Mouse (Mus musculus) bone marrow, adult 2 months (tissue): ENCODE data around the gene Nampt.

Source experiments
- CTCF ChIP-seq: fragments of 200-500 bp; IDR thresholded peaks from 2 replicates; pipeline ENCODE4 v1.5.1; 2011; ENCODE audit warnings: low read length, control low read depth; ENCODE audit not compliant: control insufficient read depth, insufficient read depth
- POLR2A ChIP-seq: fragments of 200-500 bp; IDR thresholded peaks from 2 replicates; pipeline ENCODE4 v1.6.1; 2011; ENCODE audit warnings: low read depth, mild to moderate bottlenecking, control low read depth, low read length, borderline replicate concordance; ENCODE audit not compliant: control insufficient read depth

GRCm38 (mm10) chr12:32789092-32789491 is 30.3 kb upstream of the Nampt start:
- TF ChIP-seq CTCF (no peak), POLR2A (no peak)
